Mouse (Mus musculus) kidney, adult 11 months (tissue): ENCODE measurements around the gene Mcoln2.
"Not testable (repeated sequence)": the region's sequence is repeated elsewhere in the genome, so short reads cannot be mapped to it uniquely, and the experiment has no call there.

Experiments used
- DNase-seq: peaks from one replicate; pipeline ENCODE4 v3.0.0; 2022

Gene Mcoln2

DNA sequence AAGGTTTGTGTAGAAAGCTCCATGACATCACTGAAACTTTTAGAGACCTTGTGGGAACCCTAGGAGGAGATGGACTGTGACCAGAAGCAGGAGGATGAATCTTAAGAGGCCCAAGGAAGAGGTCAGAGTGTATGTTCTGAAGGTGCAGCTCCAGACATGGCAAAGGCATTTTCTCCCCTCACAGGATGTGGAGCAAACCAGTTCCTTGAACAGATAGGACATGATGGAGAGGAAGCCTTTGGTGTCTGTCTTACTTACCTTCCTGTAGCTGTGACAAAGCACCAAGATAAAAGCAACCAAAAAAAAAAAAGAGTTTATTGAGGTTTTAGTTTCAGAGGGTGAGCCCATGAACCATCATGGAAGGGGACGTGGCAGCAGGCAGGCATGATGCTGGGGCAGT is 42.9 kb downstream of the Mcoln2 start:
- DNase-seq, result no peak

DNA sequence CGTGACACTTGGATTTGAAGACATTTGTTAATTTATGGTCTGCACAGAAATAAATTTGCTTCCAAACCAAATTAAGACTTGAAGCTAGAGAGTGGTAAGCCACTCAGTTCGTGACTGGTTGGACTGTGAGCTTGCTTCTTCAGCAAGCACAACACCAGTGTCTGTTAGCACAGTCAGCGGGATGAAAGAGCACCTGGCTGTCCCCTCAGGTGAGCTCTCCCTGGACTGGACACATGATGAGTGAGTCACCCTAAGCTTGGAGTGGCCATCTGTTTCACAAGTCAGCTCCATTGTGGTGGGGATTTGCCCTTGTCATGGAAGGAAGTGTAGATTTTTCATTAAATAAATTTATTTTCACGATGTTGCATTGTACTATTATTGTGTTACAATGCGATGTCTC is 45.5 kb downstream of the Mcoln2 start:
- DNase-seq, result no peak

DNA sequence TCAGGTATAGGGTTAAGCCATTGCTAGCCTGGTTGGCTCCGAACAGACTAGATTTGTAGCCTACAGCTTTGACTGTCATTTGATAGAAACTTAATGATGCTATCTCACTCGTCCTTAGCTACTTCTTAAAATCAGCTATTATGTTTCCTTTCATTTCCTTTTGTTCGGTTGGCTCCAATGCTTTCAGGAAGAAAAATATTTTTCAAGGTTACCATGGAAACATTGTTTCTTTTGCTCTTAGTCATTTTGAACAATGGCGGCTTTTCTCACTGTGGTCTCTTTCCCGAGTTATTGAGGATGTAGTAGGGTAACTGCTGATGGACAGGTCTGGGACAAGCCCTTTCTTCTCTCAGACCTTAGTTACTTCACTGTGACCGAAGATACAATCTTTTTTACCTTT is 46.7 kb downstream of the Mcoln2 start:
- no peak for DNase-seq

DNA sequence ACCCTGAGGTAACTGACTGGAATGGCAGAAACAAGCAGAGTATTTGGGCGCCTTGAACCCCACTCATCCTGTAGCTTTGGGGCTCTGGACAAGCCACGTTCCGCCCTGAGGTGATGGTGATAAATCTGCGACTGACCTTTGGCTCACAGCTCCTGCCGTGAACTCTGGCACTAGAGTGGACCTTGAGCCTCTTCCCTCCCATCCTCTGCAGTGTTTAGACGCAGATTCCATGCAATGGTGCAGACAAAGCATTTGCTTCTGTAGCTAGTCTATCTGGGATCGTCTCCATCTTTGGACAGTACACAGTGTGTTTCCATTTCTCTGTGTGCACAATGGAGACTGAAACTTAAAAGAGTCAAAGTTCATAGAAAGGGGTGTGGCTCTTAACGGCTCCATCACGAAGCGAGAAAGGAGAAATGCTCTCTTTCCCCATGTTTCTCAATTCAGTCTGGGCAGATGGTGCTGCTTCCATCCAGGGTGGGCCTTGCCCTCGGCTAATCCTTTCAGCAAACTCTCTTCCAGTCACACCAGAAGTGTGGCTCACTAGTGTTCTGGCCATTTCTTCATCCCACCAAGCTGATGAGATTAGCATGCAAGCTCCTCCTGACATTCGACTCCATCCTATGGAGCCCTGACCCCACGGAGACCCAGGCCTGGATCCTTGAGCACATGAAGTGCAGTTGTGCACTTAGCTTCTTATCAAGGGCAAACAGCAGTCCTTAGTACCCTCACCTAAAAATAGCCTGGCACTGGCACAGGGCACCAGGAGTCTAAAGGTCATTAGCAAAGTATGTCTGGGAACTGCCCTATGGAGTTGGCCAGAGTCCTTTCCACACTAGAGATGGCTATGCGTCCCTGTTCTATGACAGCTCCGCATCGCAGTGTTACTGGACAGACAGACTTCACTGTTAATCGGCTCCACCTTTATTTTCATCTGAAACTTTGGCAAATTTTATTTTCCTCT is 47.4 kb downstream of the Mcoln2 start:
- DNase-seq, result peak; percentile 78

DNA sequence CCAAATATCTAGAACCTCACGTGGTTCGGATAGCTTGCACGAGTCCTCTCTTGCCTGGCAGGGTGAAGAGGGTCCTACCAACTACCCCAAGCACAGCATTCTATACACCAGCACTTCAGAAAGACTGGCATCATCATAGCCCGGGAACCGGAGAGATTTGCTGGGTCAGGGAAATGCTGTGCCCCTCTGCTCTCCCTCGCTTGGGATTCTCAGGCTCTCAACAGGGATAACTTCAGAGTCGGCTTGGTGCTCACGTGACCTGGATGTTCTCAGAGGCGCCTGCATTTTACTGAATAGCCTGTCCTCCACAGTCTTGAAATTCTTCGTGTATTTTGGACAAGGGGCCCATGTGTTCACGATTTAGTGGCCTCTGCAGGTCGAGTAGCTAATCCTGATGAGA is 48.2 kb downstream of the Mcoln2 start:
- no peak for DNase-seq

DNA sequence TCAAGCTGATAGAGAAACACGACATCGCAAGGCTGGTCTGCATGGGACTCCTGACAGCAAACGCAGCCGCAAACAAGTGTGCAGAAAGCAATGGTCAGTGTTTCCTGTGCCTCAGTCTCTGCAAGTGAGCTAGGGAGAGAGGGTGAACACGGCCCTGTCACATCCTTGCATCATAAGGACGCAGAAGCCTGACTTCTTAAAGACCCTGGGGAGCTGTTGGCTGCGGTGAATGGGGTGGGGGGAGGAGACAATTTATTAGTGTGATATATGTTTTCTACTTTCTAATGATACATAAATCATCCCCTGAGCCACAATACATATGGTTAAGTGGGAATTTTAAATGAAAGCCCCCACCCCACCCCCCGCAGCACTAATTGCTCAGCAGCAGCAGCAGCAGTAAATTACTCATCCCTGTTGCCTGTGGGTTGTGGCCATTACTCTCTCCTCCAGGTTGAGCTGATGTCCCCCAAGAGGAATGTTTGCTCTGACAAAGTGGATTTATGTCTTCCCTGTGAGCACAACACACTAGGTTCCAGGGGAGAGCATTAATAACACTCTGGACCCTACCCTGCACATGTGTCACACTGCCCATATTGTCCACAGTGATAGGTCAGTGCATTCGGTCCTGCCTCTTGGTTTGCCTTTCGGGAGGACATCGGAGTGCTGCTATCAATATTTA is 49.3 kb downstream of the Mcoln2 start:
- DNase-seq, result no peak

DNA sequence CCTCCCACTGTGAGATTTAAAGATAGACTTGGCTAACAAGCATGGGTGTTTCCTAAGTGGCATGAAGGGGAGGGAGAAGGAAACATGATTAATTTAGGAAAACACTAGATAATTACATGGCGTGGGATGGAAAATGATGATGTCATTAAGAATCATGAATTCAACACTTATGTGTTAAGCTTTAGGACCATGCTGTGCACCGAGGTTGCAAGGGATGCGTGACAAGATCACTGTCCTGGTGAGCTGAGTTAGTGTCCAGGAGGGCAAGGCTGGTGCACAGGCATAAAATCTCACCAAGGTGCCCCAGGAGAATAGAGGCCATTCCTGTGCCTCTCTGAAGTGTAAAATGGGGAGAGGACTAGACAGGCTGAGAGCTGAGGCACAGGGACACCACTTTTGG is 49.9 kb downstream of the Mcoln2 start:
- no peak for DNase-seq

DNA sequence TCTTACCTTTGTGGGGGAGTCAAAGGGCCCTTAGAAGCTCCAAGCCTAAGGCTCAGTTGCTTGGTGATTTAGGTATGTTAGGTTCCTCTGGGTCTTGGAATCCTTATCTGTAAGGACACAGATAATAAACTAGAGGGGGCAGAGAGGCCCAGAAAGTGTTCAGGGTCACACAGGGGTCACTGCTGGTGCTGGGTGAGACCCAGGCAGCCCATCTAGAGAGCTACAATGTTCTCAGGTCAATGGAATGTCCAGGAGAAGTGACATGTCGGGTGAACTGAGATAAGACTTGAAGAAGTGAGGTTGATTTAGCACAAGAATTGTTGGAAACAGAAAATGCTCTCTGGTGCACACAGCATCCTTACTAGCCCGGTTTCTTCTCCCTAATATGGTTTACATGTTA is 54.7 kb downstream of the Mcoln2 start:
- DNase-seq, result no peak

DNA sequence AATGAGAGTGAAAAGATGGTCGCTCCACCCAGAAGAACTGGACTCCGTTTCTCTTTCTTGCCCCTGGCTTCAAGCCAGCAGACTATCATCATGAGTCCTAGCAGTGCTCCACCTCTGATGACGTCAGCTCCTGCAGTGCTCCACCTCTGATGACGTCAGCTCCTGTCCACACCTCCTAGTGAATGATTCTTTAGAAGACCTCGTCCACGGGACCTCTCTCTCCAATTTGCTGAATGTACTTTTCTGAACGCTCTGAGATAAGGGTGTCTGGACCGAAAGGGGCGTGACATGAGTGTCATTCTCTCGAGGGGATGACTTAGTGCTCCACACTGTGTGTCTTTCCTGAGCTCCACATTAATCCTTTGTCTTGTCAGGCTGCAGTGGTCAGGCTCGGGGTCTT is 55.7 kb downstream of the Mcoln2 start:
- no peak for DNase-seq

DNA sequence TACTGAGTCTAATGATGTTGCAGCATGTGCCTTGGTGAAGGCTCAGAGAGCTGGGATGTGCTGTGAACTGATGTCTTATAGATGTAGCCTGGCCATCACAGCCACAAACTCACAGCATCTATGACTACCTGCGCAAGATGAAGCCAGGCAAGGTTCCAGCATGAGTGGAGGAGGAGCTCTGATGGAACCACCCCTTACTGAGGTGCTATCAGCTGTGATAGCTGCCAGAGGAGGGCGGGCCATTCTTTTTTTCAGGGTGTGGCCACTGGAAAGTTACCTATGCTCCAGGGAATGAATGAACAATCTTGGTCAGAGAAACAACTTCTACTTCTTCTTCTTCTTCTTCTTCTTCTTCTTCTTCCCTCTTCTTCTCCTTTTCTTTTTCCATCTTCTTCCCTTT is 57.0 kb downstream of the Mcoln2 start:
- no peak for DNase-seq

DNA sequence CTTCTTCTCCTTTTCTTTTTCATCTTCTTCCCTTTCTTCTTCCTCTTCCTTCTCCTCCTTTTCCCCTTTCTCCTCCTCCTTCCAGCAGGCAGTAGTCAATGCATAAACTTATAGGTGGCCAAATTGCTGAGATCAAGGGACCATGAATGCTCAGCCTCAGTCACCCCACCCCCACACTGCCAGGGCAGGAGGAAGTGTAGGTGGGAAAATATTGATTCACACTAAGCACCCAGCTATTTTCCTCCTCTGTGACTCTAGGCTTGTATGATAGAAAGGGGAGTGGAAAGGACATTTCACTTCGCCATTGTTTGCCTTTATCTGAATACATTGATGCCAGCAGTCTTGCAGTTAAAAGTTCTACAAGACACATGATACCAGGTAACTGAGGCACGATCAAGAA is 57.8 kb downstream of the Mcoln2 start:
- DNase-seq, result no peak

DNA sequence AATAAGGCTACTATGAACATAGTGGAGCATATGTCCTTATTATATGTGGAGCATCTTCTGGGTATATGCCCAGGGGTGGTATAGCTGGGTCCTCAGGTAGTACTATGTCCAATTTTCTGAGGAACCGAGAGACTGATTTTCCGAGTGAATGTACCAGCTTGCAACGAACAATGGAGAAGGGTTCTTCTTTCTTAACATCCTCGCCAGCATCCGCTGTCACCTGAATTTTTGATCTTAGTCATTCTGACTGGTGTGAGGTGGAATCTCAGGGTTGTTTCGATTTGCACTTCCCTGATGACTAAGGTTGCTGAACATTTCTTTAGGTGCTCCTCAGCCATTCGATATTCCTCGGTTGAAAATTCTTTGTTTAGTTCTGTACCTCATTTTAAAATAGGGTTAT is 60.1 kb downstream of the Mcoln2 start:
- DNase-seq, result not testable (repeated sequence)

DNA sequence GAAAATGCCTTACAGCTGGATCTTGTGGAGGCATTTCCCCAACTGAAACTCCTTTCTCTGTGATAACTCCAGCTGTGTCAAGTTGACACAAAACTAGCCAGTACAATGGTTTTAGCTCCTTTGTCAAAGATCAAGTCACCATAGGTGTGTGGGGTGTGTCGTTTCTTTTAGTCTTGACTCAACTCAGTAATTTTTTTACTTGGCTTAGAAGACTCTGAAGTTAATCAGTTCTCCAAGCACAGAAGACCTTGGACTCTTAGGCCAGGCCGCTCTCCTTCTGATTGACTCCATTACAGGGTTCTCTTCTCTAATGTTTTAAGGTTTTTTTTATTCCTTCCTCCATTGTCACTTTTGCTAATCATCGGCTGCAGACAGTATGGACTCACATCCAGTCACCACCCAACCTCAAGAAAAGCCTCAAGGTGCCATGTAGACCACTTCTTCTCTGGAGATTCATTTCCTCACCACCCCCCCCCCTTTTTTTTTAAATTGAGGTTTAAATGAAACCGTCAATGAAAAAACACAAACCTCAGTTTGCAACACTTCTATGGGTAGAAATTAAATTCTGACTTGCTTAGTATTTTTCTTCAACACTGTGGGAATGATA is 61.6 kb downstream of the Mcoln2 start:
- DNase-seq, result no peak

DNA sequence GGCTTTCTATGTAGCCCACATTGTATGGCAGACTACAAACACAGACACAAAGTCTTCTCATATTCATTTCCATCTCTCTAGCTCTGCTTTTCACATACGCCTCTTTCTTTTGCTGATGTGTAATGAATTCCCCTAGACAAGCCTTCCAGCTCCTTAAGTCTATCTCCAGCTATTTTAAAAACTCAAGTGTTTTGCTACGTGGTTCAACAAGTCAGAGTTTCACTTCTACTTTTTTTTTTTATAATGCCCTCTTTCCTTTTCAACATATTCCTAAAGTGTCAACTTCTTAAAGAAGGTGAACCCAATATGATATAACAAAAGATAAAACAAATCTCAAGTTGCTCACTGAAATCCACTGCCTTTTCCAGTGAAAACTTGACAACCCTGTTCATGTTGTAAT is 62.3 kb downstream of the Mcoln2 start:
- no peak for DNase-seq

DNA sequence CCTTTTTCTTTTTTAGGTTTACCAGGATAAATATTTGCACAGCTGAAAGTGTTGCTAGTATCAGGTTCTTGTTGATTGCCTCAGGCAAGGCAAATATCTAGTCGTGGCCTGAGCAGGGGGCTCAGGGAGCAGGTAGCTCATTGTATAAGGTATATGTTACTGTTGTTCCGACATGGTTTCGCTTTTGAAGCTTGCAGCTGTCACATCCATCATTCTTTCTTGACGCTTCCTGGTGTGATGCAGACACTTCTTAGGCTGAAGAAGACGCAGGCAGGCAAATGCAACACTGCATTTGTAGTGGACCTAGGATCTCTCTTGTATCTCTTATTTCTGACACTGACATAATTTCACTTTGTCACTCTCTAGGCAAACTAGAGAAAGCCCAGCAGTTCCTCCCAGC is 63.7 kb downstream of the Mcoln2 start:
- no peak for DNase-seq

DNA sequence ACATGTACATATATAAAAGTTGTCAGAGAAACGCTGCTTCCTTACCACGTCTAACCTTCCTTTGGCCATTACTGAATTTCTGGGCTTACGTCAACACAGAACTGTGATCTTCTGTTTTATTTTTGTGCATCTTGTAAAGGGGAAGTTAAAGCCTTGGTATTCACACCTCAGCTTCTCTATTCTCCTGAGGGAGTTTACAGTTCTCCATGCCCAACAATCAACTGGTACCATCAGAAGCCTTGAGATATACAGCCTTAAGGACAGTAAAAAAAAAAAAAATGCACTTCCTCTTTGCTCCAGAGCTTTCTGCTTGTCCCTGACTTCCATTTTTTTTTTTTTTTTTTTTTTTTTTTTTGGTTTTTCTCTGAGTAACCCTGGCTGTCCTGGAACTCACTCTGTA is 66.9 kb downstream of the Mcoln2 start:
- no peak for DNase-seq

DNA sequence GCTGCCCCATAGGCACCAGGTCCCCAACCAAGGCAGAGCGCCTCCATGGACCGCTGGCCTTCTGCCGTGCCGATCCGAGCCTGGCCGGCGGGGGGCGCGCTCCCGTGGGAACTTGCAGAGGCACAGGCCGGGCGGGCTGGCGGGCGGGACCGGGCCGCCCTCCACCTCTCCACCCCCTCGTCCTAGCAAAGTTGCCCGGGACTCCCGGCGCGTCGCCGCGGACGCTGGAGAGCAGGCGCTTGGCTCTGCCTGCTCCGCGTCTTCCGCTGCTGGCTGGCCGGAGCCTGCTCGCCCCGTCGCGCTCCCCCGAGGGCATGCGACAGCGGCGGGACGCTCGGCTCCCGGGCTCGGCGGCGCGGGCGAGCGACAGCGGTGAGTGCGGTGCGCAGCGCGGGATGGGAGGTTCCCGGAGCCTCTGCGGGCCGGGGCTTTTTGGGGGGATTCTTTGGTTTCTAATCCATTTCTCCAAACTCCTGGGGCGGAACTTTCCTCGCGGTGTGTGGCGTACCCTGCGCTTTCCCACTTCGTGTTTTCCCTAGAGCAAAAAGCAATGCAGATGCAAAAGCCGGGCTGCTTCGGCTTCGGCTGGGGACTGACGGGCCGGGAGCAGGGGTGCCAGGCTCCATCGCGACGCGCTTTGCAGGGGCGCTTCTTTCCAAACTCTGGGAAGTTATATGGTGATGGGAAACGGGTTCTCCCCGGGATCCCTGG is 71.3 kb downstream of the Mcoln2 start, which contains the start of gene Lpar3:
Gene Lpar3 (plus strand): TSS at position 188 of the 711 bp plus-strand sequence.
- DNase-seq, result peak; percentile 79

DNA sequence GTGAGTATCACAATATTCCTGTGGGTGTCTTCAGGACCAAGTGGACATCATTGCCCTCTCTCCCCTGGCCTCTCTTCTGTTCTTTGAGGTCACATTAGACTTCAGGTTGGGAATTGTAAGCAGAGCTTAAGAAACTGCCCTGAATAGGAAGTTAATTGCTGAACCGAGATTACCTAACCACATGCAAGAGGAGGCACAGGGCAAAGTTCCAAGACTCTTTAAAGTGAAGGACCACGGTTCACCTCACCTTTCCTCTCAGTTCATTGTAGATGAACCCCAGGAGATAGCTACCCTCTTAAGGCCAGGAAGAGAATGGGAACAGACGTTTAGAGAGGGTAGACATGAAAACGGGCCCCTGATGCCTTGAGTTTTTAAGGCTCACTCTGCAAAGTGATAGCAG is 74.6 kb downstream of the Mcoln2 start:
- DNase-seq, result peak; percentile 77

DNA sequence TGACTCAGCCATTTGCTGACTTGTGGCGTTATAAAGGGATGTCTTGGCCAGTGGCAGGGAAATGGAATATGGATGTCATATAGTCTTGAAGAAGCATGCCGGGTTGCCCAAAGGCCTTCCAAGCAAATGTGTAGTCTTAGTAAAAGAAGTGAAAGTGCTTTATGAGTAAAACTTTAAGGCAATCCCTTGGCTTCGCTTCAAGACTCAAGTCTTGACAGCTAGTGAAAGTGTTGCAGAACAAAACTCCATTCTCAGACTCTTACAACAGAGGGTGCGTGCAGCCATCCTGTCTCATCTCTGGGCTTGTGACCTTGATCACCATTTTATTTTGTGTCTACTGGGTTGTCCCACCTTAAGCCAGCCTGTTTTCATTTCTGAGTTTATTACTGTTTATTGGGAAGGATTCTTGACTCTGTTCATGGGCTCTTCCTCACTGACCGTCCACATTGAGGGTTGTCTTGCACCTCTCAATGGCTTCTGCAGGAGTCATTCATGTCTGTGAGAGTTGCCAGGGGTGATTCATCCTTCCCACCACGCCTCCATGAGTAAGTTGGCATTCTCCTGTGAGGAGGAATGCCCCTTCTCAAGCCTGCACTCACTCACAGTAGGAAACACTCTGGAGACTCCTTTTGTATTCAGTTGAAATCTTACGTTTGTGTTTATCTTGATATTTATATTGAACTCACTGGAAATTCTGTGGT is 75.6 kb downstream of the Mcoln2 start:
- DNase-seq, result no peak

DNA sequence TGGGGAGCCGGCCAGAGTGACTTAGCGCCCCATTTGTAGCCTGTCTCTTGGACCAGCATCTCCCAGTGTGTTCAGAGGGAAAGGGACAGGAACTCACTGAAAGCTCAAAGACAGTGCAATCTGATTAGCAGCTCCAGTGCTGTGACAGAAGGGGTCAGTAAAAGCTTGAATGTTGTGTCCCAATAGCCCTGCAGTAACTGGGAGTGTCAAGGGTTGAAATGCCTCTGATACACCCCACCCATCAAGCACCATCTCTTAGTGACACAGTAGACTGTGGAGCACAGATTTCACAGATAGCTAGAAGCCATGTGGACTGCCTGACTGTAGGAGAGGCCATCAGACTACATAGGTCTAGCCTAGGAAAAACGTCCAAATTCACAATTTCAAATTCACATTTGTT is 77.8 kb downstream of the Mcoln2 start:
- no peak for DNase-seq

DNA sequence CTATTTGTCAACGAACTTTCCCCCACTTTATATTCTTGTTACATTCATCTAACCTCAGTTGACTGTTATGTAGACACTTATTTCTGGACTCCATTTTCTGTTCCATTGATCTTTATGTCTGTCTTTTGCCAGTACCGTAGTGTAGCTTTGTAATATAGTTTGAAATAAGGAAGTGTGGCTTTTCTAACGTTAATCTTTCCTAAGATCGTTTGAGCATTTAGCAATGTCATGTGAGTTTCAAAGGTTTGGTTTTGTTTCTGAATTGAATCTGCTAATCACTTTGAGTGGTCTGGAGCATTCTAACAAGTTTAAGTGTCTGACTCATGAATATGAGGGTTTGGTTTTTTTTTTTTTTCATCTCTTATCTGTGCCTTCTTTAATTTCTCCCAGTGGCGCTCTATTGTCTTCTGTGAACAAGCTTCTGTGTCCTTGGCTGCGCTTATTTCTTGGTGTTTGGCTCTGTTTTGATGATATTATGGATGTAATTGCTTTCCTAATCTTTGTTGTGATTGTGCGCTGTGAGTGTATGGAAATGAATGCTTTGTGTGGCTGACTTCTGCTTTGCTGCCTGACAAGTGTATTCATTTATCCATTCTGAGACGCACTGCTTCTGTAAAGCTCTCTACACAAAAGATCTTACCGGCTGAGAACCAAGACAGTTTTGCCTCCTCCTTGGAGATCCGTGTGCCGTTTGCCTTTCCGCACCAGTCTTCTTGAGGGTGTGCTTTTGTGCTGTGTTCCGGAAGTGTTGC is 79.1 kb downstream of the Mcoln2 start:
- DNase-seq, result no peak

DNA sequence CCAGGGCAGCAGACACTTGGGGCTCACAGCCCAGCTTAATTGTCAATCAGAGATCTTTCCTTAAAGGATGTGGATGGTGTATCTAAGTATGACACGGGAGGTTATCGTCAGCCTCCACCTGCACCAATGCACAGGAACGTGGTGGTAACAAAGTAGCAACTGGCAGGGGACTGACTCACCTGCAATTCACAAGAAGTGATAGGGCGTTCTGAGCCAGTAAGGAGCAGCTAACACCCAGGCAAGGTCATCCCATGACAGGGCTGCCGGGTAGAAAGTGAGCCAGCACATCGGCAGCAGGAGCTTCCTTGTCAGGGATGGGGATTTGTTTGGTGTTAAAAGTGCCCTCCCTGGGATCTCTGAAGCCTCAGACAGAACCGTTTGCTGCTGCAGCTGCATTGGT is 83.1 kb downstream of the Mcoln2 start:
- DNase-seq, result no peak
